Mouse (Mus musculus): ENCODE measurements around the gene Xlr5b. TPM values are rescaled to one million over a fixed set of nuclear protein-coding genes. Genes with fewer than 3 reads are reported as not detected.

Gene Xlr5b
- not detected in 2 replicates for total RNA-seq (2023)

GRCm38 (mm10) chrX:73148496-73148895 lies at the start of gene Xlr5b:
Xlr5b (plus strand) TSS chrX:73148796.

GRCm38 (mm10) chrX:73116747-73117146 lies 31.8 kb upstream of the Xlr5b start, which contains the start of gene Gm14685:
Gm14685 (plus strand) TSS chrX:73117047.

GRCm38 (mm10) chrX:73149350-73149749 lies 754 bp downstream of the Xlr5b start, which contains the start of gene DXBay18:
DXBay18 (minus strand) TSS chrX:73149450.

GRCm38 (mm10) chrX:73176889-73177288 lies 28.3 kb downstream of the Xlr5b start, which contains the start of gene Spin2d:
Spin2d (minus strand) TSS chrX:73176989.

GRCm38 (mm10) chrX:73191934-73192333 lies 43.3 kb downstream of the Xlr5b start, which contains the start of gene Xlr3b:
Xlr3b (plus strand) TSS chrX:73192207.

Other genes with a start within 250 kb of the Xlr5b start
- 16.7 and 17.7 TPM in 2 replicates for gene Cetn2, start 230.4 kb upstream of the Xlr5b start, total RNA-seq (2023)
- 4.4 and 5.0 TPM in 2 replicates for gene Nsdhl, start 230.2 kb upstream of the Xlr5b start, total RNA-seq (2023)
- gene Zfp185, start 161.5 kb upstream of the Xlr5b start, total RNA-seq (2023), result not detected in 2 replicates
- 1.6 and 1.9 TPM in 2 replicates for gene Pnma5, start 111.7 kb upstream of the Xlr5b start, total RNA-seq (2023)
- not detected in 2 replicates for gene Pnma3, start 84.0 kb upstream of the Xlr5b start, total RNA-seq (2023)
- gene Xlr4a, start 66.3 kb upstream of the Xlr5b start, total RNA-seq (2023), result 0.59 and 2.4 TPM in 2 replicates
- gene Xlr3a, start 51.7 kb upstream of the Xlr5b start, total RNA-seq (2023), result not detected in 2 replicates
- gene Gm14685, start 31.7 kb upstream of the Xlr5b start, total RNA-seq (2023), result 0.32 TPM in 1 of 2 replicates, not detected in the other
- gene DXBay18, start 654 bp downstream of the Xlr5b start, total RNA-seq (2023), result 0.43 TPM in 1 of 2 replicates, not detected in the other
- not detected in 2 replicates for gene Spin2d, start 28.2 kb downstream of the Xlr5b start, total RNA-seq (2023)
- 0.39 and 0.88 TPM in 2 replicates for gene Xlr3b, start 43.4 kb downstream of the Xlr5b start, total RNA-seq (2023)
- 0.88 and 2.2 TPM in 2 replicates for gene Xlr4b, start 65.5 kb downstream of the Xlr5b start, total RNA-seq (2023)
- gene F8a, start 79.5 kb downstream of the Xlr5b start, total RNA-seq (2023), result 4.8 TPM in 2 replicates
- 0.84 TPM in 1 of 2 replicates, not detected in the other for gene Xlr4c, start 94.3 kb downstream of the Xlr5b start, total RNA-seq (2023)
- not detected in 2 replicates for gene Xlr3c, start 116.6 kb downstream of the Xlr5b start, total RNA-seq (2023)
- gene Xlr5a, start 144.2 kb downstream of the Xlr5b start, total RNA-seq (2023), result not detected in 2 replicates
- gene Xlr5c, start 144.2 kb downstream of the Xlr5b start, total RNA-seq (2023), result not detected in 2 replicates
- not detected in 2 replicates for gene Gm45015, start 188.0 kb downstream of the Xlr5b start, total RNA-seq (2023)
- gene Zfp275, start 193.8 kb downstream of the Xlr5b start, total RNA-seq (2023), result 6.1 and 10.9 TPM in 2 replicates
- not detected in 2 replicates for gene Gm18336, start 249.9 kb downstream of the Xlr5b start, total RNA-seq (2023)

All from neutrophil, adult 65 days (primary cell).